Comparison of ENCODE assay signal across 10 mouse cellular contexts in the genomic region with DNA sequence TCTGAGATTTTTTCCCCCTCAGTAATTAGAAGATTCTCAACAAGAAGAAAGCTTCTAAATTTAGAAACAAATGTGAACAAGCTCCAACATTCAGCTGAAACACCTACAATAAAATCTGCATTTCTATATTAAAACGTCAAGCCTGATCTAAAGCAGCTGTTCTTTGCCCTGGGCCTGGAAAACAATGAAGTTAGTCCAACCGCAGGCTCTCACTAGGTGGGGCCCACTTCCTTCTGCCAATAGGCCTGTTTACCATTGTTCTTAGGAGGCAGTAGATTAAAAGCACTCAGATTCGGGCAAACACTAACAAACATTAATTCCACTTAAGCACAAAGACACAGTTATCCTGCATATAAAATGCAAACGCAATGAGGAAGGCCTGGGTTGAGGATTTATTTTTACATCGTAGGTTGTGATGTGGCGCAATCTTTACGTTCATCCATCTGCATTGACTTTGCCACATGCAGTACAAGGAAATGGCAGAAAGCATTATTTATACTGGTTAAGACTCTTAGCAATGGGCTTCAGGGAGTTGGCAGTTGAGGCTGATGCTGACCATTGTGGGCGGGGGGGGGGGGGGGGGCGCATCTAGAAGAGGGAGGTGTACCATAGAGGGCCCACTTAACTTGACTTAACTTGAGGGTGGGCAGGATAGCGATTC. TPM values are rescaled to one million over a fixed set of nuclear protein-coding genes. Genes with fewer than 3 reads are reported as not detected.
A peak's percentile ranks its signal among the peaks of the same experiment; 100 is the strongest.
DNase-seq lines count a peak whose midpoint lies in the region; ATAC-seq and TF ChIP-seq lines count a peak whose summit lies in the region.
"Had no signal": no experiment of that assay in that cellular context is flagged by ENCODE, and none has a peak within 500 bp of the region (broad histone marks: within the 10 kb centered on the region; RNA-seq: fewer than 3 reads in every experiment).

No protein-coding gene starts in this region.

- H3K27ac ChIP-seq in CH12.LX (ENCODE audit: insufficient read depth, low read depth) (no peak overlapping the region), ES-Bruce4 (ENCODE audit: insufficient read depth, low read length) (peak overlapping the region; percentile 54)
- H3K27ac ChIP-seq in heart, embryonic 13.5 days (replicated peaks) = peak overlapping the region; percentile 76
- peak overlapping the region; percentile 39 for H3K27ac ChIP-seq in lung, embryonic 16.5 days (ENCODE audit: low read length)
- no peak overlapping the region for H3K27ac ChIP-seq in hindbrain, postnatal 0 days

- H3K9ac ChIP-seq in CH12.LX (ENCODE audit: insufficient read depth, low read depth) (no peak overlapping the region), ES-Bruce4 (ENCODE audit: low read depth, poor library complexity, severe bottlenecking) (no peak overlapping the region)
- H3K9ac ChIP-seq in heart, embryonic 13.5 days = no peak overlapping the region
- no peak overlapping the region for H3K9ac ChIP-seq in lung, embryonic 16.5 days (ENCODE audit: low read length)
- no peak overlapping the region for H3K9ac ChIP-seq in hindbrain, postnatal 0 days (replicated peaks; ENCODE audit: low read length)

- H3K4me3 ChIP-seq in CH12.LX (replicated peaks in 1 of 3; ENCODE audit: low read depth in 2 of 3, low read length in 2 of 3, poor library complexity in 1 of 3) (no peak overlapping the region), ES-Bruce4 (ENCODE audit: low read depth, low read length) (no peak overlapping the region)
- H3K4me3 ChIP-seq in heart, embryonic 13.5 days = no peak overlapping the region
- H3K4me3 ChIP-seq in lung, embryonic 16.5 days (ENCODE audit: low read length) = no peak overlapping the region
- H3K4me3 ChIP-seq in hindbrain, postnatal 0 days (ENCODE audit: low read length) = no peak overlapping the region
- H3K4me3 ChIP-seq: megakaryocyte, embryonic 14.5 days had no signal

- no peak for TF ChIP-seq EP300 in CH12.LX (IDR thresholded peaks at IDR 0.05; ENCODE audit: low read length)
- TF ChIP-seq EP300 in ES-Bruce4 (IDR thresholded peaks at IDR 0.05; ENCODE audit: insufficient read depth, low read depth, low read length) = no peak

- H3K79me2 ChIP-seq in CH12.LX (replicated peaks; ENCODE audit: control insufficient read depth, extremely low read depth, insufficient read depth, poor library complexity, severe bottlenecking) = no peaks in the 10 kb centered on the region

- no peak for ATAC-seq in heart, embryonic 13.5 days (ENCODE audit: extremely low read depth, insufficient number of reproducible peaks, low FRiP score, low TSS enrichment)
- 0 out of 2 replicates have a peak, but pooled peaks have one; percentile 51 for ATAC-seq in lung, embryonic 16.5 days (ENCODE audit: low read depth)
- no peak for ATAC-seq in hindbrain, postnatal 0 days

- H3K9me3 ChIP-seq in CH12.LX (replicated peaks; ENCODE audit: low read length) (no peaks in the 10 kb centered on the region), ES-Bruce4 (replicated peaks; ENCODE audit: control insufficient read depth, insufficient read depth, low read length, poor library complexity, severe bottlenecking) (no peaks in the 10 kb centered on the region)
- no peaks in the 10 kb centered on the region for H3K9me3 ChIP-seq in heart, embryonic 13.5 days
- no peaks in the 10 kb centered on the region for H3K9me3 ChIP-seq in lung, embryonic 16.5 days (ENCODE audit: control insufficient read depth, low read length)
- H3K9me3 ChIP-seq in hindbrain, postnatal 0 days (ENCODE audit: low read length) = no peaks in the 10 kb centered on the region

- no peak for TF ChIP-seq CTCF in CH12.LX (conservative IDR thresholded peaks at IDR 0.05 in 1 of 2, IDR thresholded peaks at IDR 0.05 in 1 of 2; ENCODE audit: low read depth in 2 of 2, low read length in 2 of 2)
- TF ChIP-seq CTCF in ES-Bruce4 (IDR thresholded peaks at IDR 0.05; ENCODE audit: low read depth, low read length) = no peak
- no peak for TF ChIP-seq CTCF in hindbrain, postnatal 0 days (IDR thresholded peaks at IDR 0.05; ENCODE audit: low read depth)

- no peak for TF ChIP-seq POLR2A in CH12.LX (IDR thresholded peaks at IDR 0.05; ENCODE audit: low read depth, low read length)
- TF ChIP-seq POLR2A in ES-Bruce4 (IDR thresholded peaks at IDR 0.05; ENCODE audit: insufficient read depth, low read length) = no peak

- in situ Hi-C loops in CH12.LX (cut with MboI; ENCODE audit: low pct_ligation_motif_present, low pct_unique_long_range_greater_than_20kb, low sequenced_read_pairs) = no loop called here

- no peak for TF ChIP-seq RAD21 in CH12.LX (IDR thresholded peaks at IDR 0.05; ENCODE audit: low read depth, low read length)

- WGBS in heart, embryonic 13.5 days = 57% methylated on average over 10 of the region's 10 CpGs
- WGBS in lung, embryonic 16.5 days = 45% methylated on average over 8 of the region's 10 CpGs
- WGBS in hindbrain, postnatal 0 days = 69% methylated on average over 10 of the region's 10 CpGs

- no peak overlapping the region for H3K4me2 ChIP-seq in CH12.LX (ENCODE audit: insufficient read depth, low read depth, poor library complexity, severe bottlenecking)
- no peak overlapping the region for H3K4me2 ChIP-seq in heart, embryonic 13.5 days
- H3K4me2 ChIP-seq in lung, embryonic 16.5 days (ENCODE audit: low read depth, low read length) = no peak overlapping the region
- no peak overlapping the region for H3K4me2 ChIP-seq in hindbrain, postnatal 0 days (ENCODE audit: low read depth, low read length)

- dilution Hi-C loops in CH12.LX (cut with MboI; ENCODE audit: extremely low pct_ligation_motif_present, extremely low pct_unique_long_range_greater_than_20kb, low sequenced_read_pairs) = no loop called here

- H3K4me1 ChIP-seq in CH12.LX (ENCODE audit: control insufficient read depth in 1 of 2, insufficient read depth in 2 of 2) (peaks cover 14 to 69% of the 10 kb centered on the region in 2 experiments), ES-Bruce4 (ENCODE audit: control insufficient read depth, insufficient read depth, low read length) (peaks cover 7% of the 10 kb centered on the region)
- H3K4me1 ChIP-seq in heart, embryonic 13.5 days = peaks cover 60% of the 10 kb centered on the region
- peaks cover 8% of the 10 kb centered on the region; the same call in 1 of the 2 replicates for H3K4me1 ChIP-seq in lung, embryonic 16.5 days (replicated peaks; ENCODE audit: control insufficient read depth, insufficient read depth, low read length)
- no peaks in the 10 kb centered on the region for H3K4me1 ChIP-seq in hindbrain, postnatal 0 days (ENCODE audit: insufficient read depth, low read length)
- H3K4me1 ChIP-seq: megakaryocyte, embryonic 14.5 days had no signal

- H3K36me3 ChIP-seq in CH12.LX (replicated peaks in 1 of 2; ENCODE audit: control insufficient read depth in 1 of 2, insufficient read depth in 1 of 2, low read length in 1 of 2) = no peaks in the 10 kb centered on the region
- no peaks in the 10 kb centered on the region for H3K36me3 ChIP-seq in ES-Bruce4 (ENCODE audit: control insufficient read depth, insufficient read depth, low read length, poor library complexity, severe bottlenecking)
- H3K36me3 ChIP-seq in heart, embryonic 13.5 days = peaks cover 24% of the 10 kb centered on the region
- H3K36me3 ChIP-seq in lung, embryonic 16.5 days (ENCODE audit: control insufficient read depth, insufficient read depth, low read length) = no peaks in the 10 kb centered on the region
- H3K36me3 ChIP-seq in hindbrain, postnatal 0 days (ENCODE audit: insufficient read depth, low read length) = no peaks in the 10 kb centered on the region

- DNase-seq in CH12.LX (ENCODE audit: extremely low read depth) = no peak
- DNase-seq in spleen, adult 12 weeks (ENCODE audit: low spot score) = no peak
- DNase-seq in ovary, postnatal 14 days (ENCODE audit: low spot score) = no peak
- no peak for DNase-seq in hindbrain, postnatal 0 days (ENCODE audit: low spot score)
- DNase-seq: gastrocnemius, postnatal 14 days; thymus, postnatal 4 days had no signal

- H3K27me3 ChIP-seq in CH12.LX (replicated peaks) (no peaks in the 10 kb centered on the region), ES-Bruce4 (ENCODE audit: control insufficient read depth, insufficient read depth, low read length, poor library complexity, severe bottlenecking) (no peaks in the 10 kb centered on the region)
- H3K27me3 ChIP-seq in heart, embryonic 13.5 days (replicated peaks) = no peaks in the 10 kb centered on the region
- no peaks in the 10 kb centered on the region for H3K27me3 ChIP-seq in lung, embryonic 16.5 days (ENCODE audit: control insufficient read depth, insufficient read depth, low read depth, low read length)
- no peaks in the 10 kb centered on the region for H3K27me3 ChIP-seq in hindbrain, postnatal 0 days (ENCODE audit: insufficient read depth, low read length)
- H3K27me3 ChIP-seq: megakaryocyte, embryonic 14.5 days had no signal

TF ChIP-seq in CH12.LX, 34 proteins besides CTCF, POLR2A, EP300 and RAD21:
- TF ChIP-seq ZKSCAN1 (IDR thresholded peaks at IDR 0.05; ENCODE audit: borderline replicate concordance, low read depth, low read length) (no peak), BHLHE40 (IDR thresholded peaks at IDR 0.05; ENCODE audit: low read depth, low read length) (no peak), ZNF384 (IDR thresholded peaks at IDR 0.05; ENCODE audit: low read depth, low read length) (peak; percentile 1; the same call in 1 of the 2 replicates)

RNA-seq across cellular contexts. Expression of a gene that starts 32.9 kb away (rescaled TPM):
- total RNA-seq in CH12.LX (2012; rRNA removed) (2.8 and 3.0 TPM in 2 replicates), CH12.LX (2014; rRNA removed) (2.7 and 3.3 TPM in 2 replicates)
- polyA plus RNA-seq in CH12.LX (2012; ENCODE audit: insufficient read length, low read depth) (4.5 and 5.0 TPM in 2 replicates), ES-Bruce4 (2011; ENCODE audit: insufficient read depth, insufficient read length, low read depth, missing spikeins) (11.8 and 13.3 TPM in 2 replicates)
- polyA plus RNA-seq in heart, embryonic 13.5 days (2015; fragmentation: Nextera tagmentation; extraction: Ambion mirVana) = 10.3 and 12.3 TPM in 2 replicates
- polyA plus RNA-seq in lung, embryonic 16.5 days (2015; fragmentation: Nextera tagmentation; extraction: Ambion mirVana) = 5.5 and 6.0 TPM in 2 replicates
- 5.9 and 6.5 TPM in 2 replicates for total RNA-seq in hindbrain, postnatal 0 days (2014; rRNA removed)
- polyA plus RNA-seq in hindbrain, postnatal 0 days (2015; fragmentation: Nextera tagmentation; extraction: Ambion mirVana) = 1.4 and 2.1 TPM in 2 replicates

Comparison
In these comparisons a context has a peak if more than half of its experiments do, and no peak if none do; other contexts are left out.
1. H3K27ac ChIP-seq: peak in ES-Bruce4 (single experiment), heart, embryonic 13.5 days (single experiment) and lung, embryonic 16.5 days (single experiment); none in CH12.LX (single experiment) and hindbrain, postnatal 0 days (single experiment).